Mouse (Mus musculus) E14TG2a.4 (cell line): ENCODE measurements around the gene Rhob.

Experiments
- CTCF ChIP-seq: conservative IDR thresholded peaks from 2 replicates; pipeline ENCODE4 v1.5.1; 2014; ENCODE audit warnings: low read length
- POU5F1 ChIP-seq: IDR thresholded peaks from 2 replicates; pipeline ENCODE4 v1.6.1; 2014; ENCODE audit warnings: low read length, borderline replicate concordance

DNA sequence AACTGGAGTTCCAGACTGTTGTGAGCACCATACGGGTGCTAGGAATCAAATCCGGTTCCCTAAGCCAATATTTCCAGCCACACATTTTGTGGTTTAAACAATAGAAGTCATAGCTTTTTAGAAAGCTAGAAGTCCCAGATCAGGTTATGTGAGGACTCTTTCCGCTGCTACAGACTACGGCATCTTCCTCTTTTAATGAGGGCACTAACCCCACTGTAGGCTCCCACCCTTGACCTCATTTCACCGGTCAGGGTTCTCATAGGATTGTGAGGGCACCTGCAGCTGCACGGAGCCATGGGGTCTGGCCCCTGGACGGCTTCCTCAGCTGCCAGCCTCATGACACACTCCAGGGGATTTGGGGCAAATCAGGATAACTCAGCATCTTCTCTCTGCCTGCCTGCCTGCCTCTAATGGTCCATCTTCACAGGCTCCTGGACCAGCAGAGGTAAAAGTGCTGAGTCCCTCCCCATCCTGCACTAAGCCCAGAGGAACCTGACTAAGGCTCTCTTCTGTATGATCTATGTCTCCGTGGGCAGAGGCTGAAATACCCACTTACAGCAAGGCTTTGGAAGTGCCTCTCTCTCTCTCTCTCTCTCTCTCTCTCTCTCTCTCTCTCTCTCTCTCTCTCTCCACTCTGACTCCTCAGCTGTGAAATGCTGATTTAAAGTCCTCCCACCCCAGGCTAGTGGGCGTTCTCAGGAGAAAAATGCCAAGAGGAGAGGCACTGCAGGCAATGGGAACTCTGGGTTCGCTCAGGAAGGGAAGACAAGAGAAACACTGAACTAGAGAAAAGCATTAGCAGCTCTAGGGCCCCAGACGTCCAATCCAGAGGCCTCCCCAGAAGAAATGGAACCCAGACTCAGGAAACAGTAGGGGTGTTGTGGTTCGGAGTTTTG, 32.5 kb downstream of the Rhob start:
- TF ChIP-seq CTCF (no peak), POU5F1 (no peak)
